Mouse (Mus musculus): ENCODE data around the gene Spn. TPM values are rescaled to one million over a fixed set of nuclear protein-coding genes. Genes with fewer than 3 reads are reported as not detected.

The Spn gene
- total and polyA plus RNA-seq, 2 experiments from 2014 or later, result 0.10 to 0.19 TPM

- H3K9ac ChIP-seq (replicated peaks; ENCODE audit: low read depth, low read length), result no peak overlapping the region
- H3K4me1 ChIP-seq (ENCODE audit: control insufficient read depth, insufficient read depth), result no peaks in the 10 kb centered on the region
- 68% methylated on average over 12 of the region's 12 CpGs for WGBS
These were observed 25.3 kb downstream of the Spn start for GRCm38 (mm10) chr7:127112251-127112841.

GRCm38 (mm10) chr7:127111461-127111860 lies 26.2 kb downstream of the Spn start:
- peak; percentile 49 for TF ChIP-seq CTCF (IDR thresholded peaks at IDR 0.05; ENCODE audit: low read depth)
- no peak for TF ChIP-seq EP300 (IDR thresholded peaks at IDR 0.05; ENCODE audit: low read depth)
- H3K4me2 ChIP-seq (ENCODE audit: low read depth, low read length), result no peak overlapping the region
- no peak overlapping the region for H3K27ac ChIP-seq (ENCODE audit: low read depth)
- 36% methylated on average over 6 of the region's 6 CpGs for WGBS
- ATAC-seq (ENCODE audit: insufficient read depth, low read depth) (0 out of 2 replicates have a peak, but pooled peaks have one; percentile 24), DNase-seq (ENCODE audit: low spot score) (no peak)
- H3K4me3 ChIP-seq (ENCODE audit: low read depth, low read length), result no peak overlapping the region
- H3K9me3 ChIP-seq (replicated peaks; ENCODE audit: control insufficient read depth, low read length), result no peaks in the 10 kb centered on the region
- no peak overlapping the region for H3K9ac ChIP-seq (replicated peaks; ENCODE audit: low read depth, low read length)
- no peaks in the 10 kb centered on the region for H3K27me3 ChIP-seq (ENCODE audit: control insufficient read depth, insufficient read depth, low read length)
- no peaks in the 10 kb centered on the region for H3K4me1 ChIP-seq (ENCODE audit: control insufficient read depth, insufficient read depth)
- no peaks in the 10 kb centered on the region for H3K36me3 ChIP-seq (replicated peaks; ENCODE audit: control insufficient read depth, insufficient read depth, low read length)

More at GRCm38 (mm10) chr7:127112251-127112841, 25.3 kb downstream of the Spn start:
- Histone ChIP-seq H3K36me3 (replicated peaks; ENCODE audit: control insufficient read depth, insufficient read depth, low read length) (no peaks in the 10 kb centered on the region), H3K27me3 (ENCODE audit: control insufficient read depth, insufficient read depth, low read length) (no peaks in the 10 kb centered on the region), H3K4me2 (ENCODE audit: low read depth, low read length) (no peak overlapping the region), H3K9me3 (replicated peaks; ENCODE audit: control insufficient read depth, low read length) (no peaks in the 10 kb centered on the region), H3K27ac (ENCODE audit: low read depth) (no peak overlapping the region), H3K4me3 (ENCODE audit: low read depth, low read length) (no peak overlapping the region)
- no peak for DNase-seq (ENCODE audit: low spot score)
- no peak for ATAC-seq (ENCODE audit: insufficient read depth, low read depth)
- TF ChIP-seq CTCF (IDR thresholded peaks at IDR 0.05; ENCODE audit: low read depth), result no peak
- no peak for TF ChIP-seq EP300 (IDR thresholded peaks at IDR 0.05; ENCODE audit: low read depth)

- Histone ChIP-seq H3K9me3 (replicated peaks; ENCODE audit: control insufficient read depth, low read length) (no peaks in the 10 kb centered on the region), H3K27ac (ENCODE audit: low read depth) (no peak overlapping the region)
These were observed 27.2 kb downstream of the Spn start for GRCm38 (mm10) chr7:127110239-127111007.

GRCm38 (mm10) chr7:127105551-127105950 lies 32.1 kb downstream of the Spn start:
- no peaks in the 10 kb centered on the region for H3K4me1 ChIP-seq (ENCODE audit: control insufficient read depth, insufficient read depth)
- DNase-seq (ENCODE audit: low spot score) (no peak), ATAC-seq (ENCODE audit: insufficient read depth, low read depth) (no peak)
- H3K4me2 ChIP-seq (ENCODE audit: low read depth, low read length), result no peak overlapping the region
- TF ChIP-seq CTCF (IDR thresholded peaks at IDR 0.05; ENCODE audit: low read depth) (no peak), EP300 (IDR thresholded peaks at IDR 0.05; ENCODE audit: low read depth) (no peak)
- no peak overlapping the region for H3K4me3 ChIP-seq (ENCODE audit: low read depth, low read length)
- 64% methylated on average over 7 of the region's 7 CpGs for WGBS
- H3K9me3 ChIP-seq (replicated peaks; ENCODE audit: control insufficient read depth, low read length), result no peaks in the 10 kb centered on the region
- H3K27me3 ChIP-seq (ENCODE audit: control insufficient read depth, insufficient read depth, low read length), result no peaks in the 10 kb centered on the region
- no peak overlapping the region for H3K27ac ChIP-seq (ENCODE audit: low read depth)
- no peak overlapping the region for H3K9ac ChIP-seq (replicated peaks; ENCODE audit: low read depth, low read length)
- no peaks in the 10 kb centered on the region for H3K36me3 ChIP-seq (replicated peaks; ENCODE audit: control insufficient read depth, insufficient read depth, low read length)

More at GRCm38 (mm10) chr7:127110239-127111007, 27.2 kb downstream of the Spn start:
- ATAC-seq (ENCODE audit: insufficient read depth, low read depth) (peak; percentile 80), DNase-seq (ENCODE audit: low spot score) (peak; percentile 80)
- WGBS, result 37% methylated on average over 18 of the region's 18 CpGs
- H3K9ac ChIP-seq (replicated peaks; ENCODE audit: low read depth, low read length), result no peak overlapping the region
- no peak for TF ChIP-seq EP300 (IDR thresholded peaks at IDR 0.05; ENCODE audit: low read depth)
- TF ChIP-seq CTCF (IDR thresholded peaks at IDR 0.05; ENCODE audit: low read depth), result peak; percentile 90
- no peaks in the 10 kb centered on the region for H3K4me1 ChIP-seq (ENCODE audit: control insufficient read depth, insufficient read depth)
- no peak overlapping the region for H3K4me2 ChIP-seq (ENCODE audit: low read depth, low read length)
- no peaks in the 10 kb centered on the region for H3K27me3 ChIP-seq (ENCODE audit: control insufficient read depth, insufficient read depth, low read length)
- H3K4me3 ChIP-seq (ENCODE audit: low read depth, low read length), result no peak overlapping the region
- H3K36me3 ChIP-seq (replicated peaks; ENCODE audit: control insufficient read depth, insufficient read depth, low read length), result no peaks in the 10 kb centered on the region

GRCm38 (mm10) chr7:127104560-127105332 lies 32.9 kb downstream of the Spn start:
- Histone ChIP-seq H3K27me3 (ENCODE audit: control insufficient read depth, insufficient read depth, low read length) (no peaks in the 10 kb centered on the region), H3K4me2 (ENCODE audit: low read depth, low read length) (peak overlapping the region; percentile 46), H3K4me3 (ENCODE audit: low read depth, low read length) (peak overlapping the region; percentile 18), H3K9ac (replicated peaks; ENCODE audit: low read depth, low read length) (no peak overlapping the region), H3K36me3 (replicated peaks; ENCODE audit: control insufficient read depth, insufficient read depth, low read length) (no peaks in the 10 kb centered on the region), H3K27ac (ENCODE audit: low read depth) (peak overlapping the region; percentile 27; the same call in 1 of the 2 replicates), H3K9me3 (replicated peaks; ENCODE audit: control insufficient read depth, low read length) (no peaks in the 10 kb centered on the region), H3K4me1 (ENCODE audit: control insufficient read depth, insufficient read depth) (no peaks in the 10 kb centered on the region)
- DNase-seq (ENCODE audit: low spot score), result peak; percentile 86
- WGBS, result 14% methylated on average over 17 of the region's 17 CpGs
- TF ChIP-seq EP300 (IDR thresholded peaks at IDR 0.05; ENCODE audit: low read depth) (no peak), CTCF (IDR thresholded peaks at IDR 0.05; ENCODE audit: low read depth) (peak; percentile 91)
- ATAC-seq (ENCODE audit: insufficient read depth, low read depth), result peak; percentile 88

Measured in heart, postnatal 0 days (tissue).